Mouse (Mus musculus) heart, embryonic 11.5 days (tissue): ENCODE results near the gene Dusp22. TPM values are rescaled to one million over a fixed set of nuclear protein-coding genes. Genes with fewer than 3 reads are reported as not detected.

Experiments used
- polyA plus RNA-seq: library from polyadenylated mRNA; unstranded; fragments of >200 nt; fragmentation: Nextera tagmentation; extraction: Ambion mirVana; gene quantifications from 2 replicates; pipeline ENCODE4 v1.2.1, GENCODE M21; 2014

The Dusp22 gene
- polyA plus RNA-seq, 1 experiment from 2014 or later: 21.8 TPM

Other genes with a start within 250 kb of the Dusp22 start
- gene Uqcrfs1, start 114.6 kb upstream of the Dusp22 start, polyA plus RNA-seq: 483 and 531 TPM in 2 replicates
- gene Irf4, start 89.2 kb downstream of the Dusp22 start, polyA plus RNA-seq: 0.03 TPM in 1 of 2 replicates, not detected in the other